Mouse (Mus musculus) C2C12 (cell line): ENCODE data around the gene Zfp266. TPM values are rescaled to one million over a fixed set of nuclear protein-coding genes. Genes with fewer than 3 reads are reported as not detected.

Experiments used
- H3K27me3 ChIP-seq: one replicate; pipeline ENCODE4 v1.6.1; 2011; ENCODE audit not compliant: control insufficient read depth, insufficient read depth, insufficient read length
- H3K36me3 ChIP-seq: one replicate; pipeline ENCODE4 v1.6.1; 2011; ENCODE audit not compliant: control insufficient read depth, insufficient read depth
- H3K4me3 ChIP-seq: one replicate; pipeline ENCODE4 v1.5.1; 2011; ENCODE audit warnings: mild to moderate bottlenecking, control low read depth; ENCODE audit not compliant: poor library complexity, insufficient read depth, severe bottlenecking
- H3K79me2 ChIP-seq: one replicate; pipeline ENCODE4 v1.6.1; 2011; ENCODE audit not compliant: control insufficient read depth, insufficient read depth
- H3K79me3 ChIP-seq: one replicate; pipeline ENCODE4 v1.6.1; 2011; ENCODE audit warnings: low read depth, control low read depth
- H3ac ChIP-seq: one replicate; pipeline ENCODE3; 2011; ENCODE audit warnings: low read depth; ENCODE audit not compliant: control insufficient read depth, insufficient read length
- CEBPB ChIP-seq: IDR thresholded peaks from one replicate; pipeline ENCODE4 v1.6.1; 2011; ENCODE audit warnings: low read depth, mild to moderate bottlenecking, control low read depth, moderate library complexity
- CTCF ChIP-seq: IDR thresholded peaks from one replicate; pipeline ENCODE4 v1.5.1; 2011; ENCODE audit not compliant: control insufficient read depth, insufficient read depth, insufficient read length
- FOSL1 ChIP-seq: IDR thresholded peaks from one replicate; pipeline ENCODE4 v1.8.0; 2011; ENCODE audit warnings: mild to moderate bottlenecking, low read length; ENCODE audit not compliant: poor library complexity, insufficient read depth, severe bottlenecking
- MAX ChIP-seq: IDR thresholded peaks from one replicate; pipeline ENCODE4 v1.6.1; 2011; ENCODE audit warnings: mild to moderate bottlenecking, control low read depth
- MYOD1 ChIP-seq: IDR thresholded peaks from one replicate; pipeline ENCODE4 v1.6.1; 2011; ENCODE audit warnings: low read depth; ENCODE audit not compliant: control insufficient read depth, insufficient read length
- MYOG ChIP-seq: IDR thresholded peaks from one replicate; pipeline ENCODE4 v1.6.1; 2011; ENCODE audit not compliant: control insufficient read depth, insufficient read length; ENCODE audit errors: extremely low read depth
- USF1 ChIP-seq: IDR thresholded peaks from one replicate; pipeline ENCODE4 v1.6.1; 2011; ENCODE audit warnings: low read depth, mild to moderate bottlenecking, control low read depth, moderate library complexity
- polyA plus RNA-seq: library from polyadenylated mRNA; unstranded; fragments of >200 nt; fragmentation: generic; extraction: Trizol; gene quantifications from one replicate; pipeline ENCODE4 v1.2.1, GENCODE M21; 2012; ENCODE audit warnings: missing spikeins

The Zfp266 gene
- polyA plus RNA-seq, 1 experiment = 7.5 TPM

GRCm38 (mm10) chr9:20489536-20489935 lies 31.7 kb downstream of the Zfp266 start:
- H3K79me2 ChIP-seq = peaks cover 46% of the 10 kb centered on the region
- H3K36me3 ChIP-seq = peaks cover 15% of the 10 kb centered on the region
- TF ChIP-seq CTCF = no peak
- TF ChIP-seq FOSL1 = no peak
- no peak for TF ChIP-seq USF1
- no peak for TF ChIP-seq MYOG
- no peak for TF ChIP-seq CEBPB
- TF ChIP-seq MYOD1 = no peak
- no peak for TF ChIP-seq MAX
- no peaks in the 10 kb centered on the region for H3K27me3 ChIP-seq
- no peak overlapping the region for H3K4me3 ChIP-seq
- H3K79me3 ChIP-seq = peaks cover 13% of the 10 kb centered on the region
- H3ac ChIP-seq = no peak overlapping the region

GRCm38 (mm10) chr9:20479396-20479795 lies 41.8 kb downstream of the Zfp266 start:
- H3K27me3 ChIP-seq = no peaks in the 10 kb centered on the region
- H3K36me3 ChIP-seq = peaks cover 31% of the 10 kb centered on the region
- no peak overlapping the region for H3ac ChIP-seq
- no peak overlapping the region for H3K4me3 ChIP-seq
- no peaks in the 10 kb centered on the region for H3K79me2 ChIP-seq
- TF ChIP-seq FOSL1 = no peak
- no peak for TF ChIP-seq CEBPB
- TF ChIP-seq MAX = no peak
- TF ChIP-seq USF1 = no peak
- no peak for TF ChIP-seq MYOD1
- TF ChIP-seq MYOG = no peak
- no peak for TF ChIP-seq CTCF
- H3K79me3 ChIP-seq = no peaks in the 10 kb centered on the region

- Histone ChIP-seq H3K27me3 (no peaks in the 10 kb centered on the region), H3K4me3 (no peak overlapping the region), H3K36me3 (peaks cover 45% of the 10 kb centered on the region), H3K79me3 (no peaks in the 10 kb centered on the region), H3K79me2 (no peaks in the 10 kb centered on the region), H3ac (no peak overlapping the region)
- no peak for TF ChIP-seq MYOD1
These were observed 44.6 kb downstream of the Zfp266 start for GRCm38 (mm10) chr9:20476632-20477031.

- H3K27me3 ChIP-seq = no peaks in the 10 kb centered on the region
- peaks cover 25% of the 10 kb centered on the region for H3K36me3 ChIP-seq
- H3ac ChIP-seq = no peak overlapping the region
- no peak overlapping the region for H3K4me3 ChIP-seq
- TF ChIP-seq MYOD1 = no peak
- TF ChIP-seq CTCF = peak; percentile 9
- no peaks in the 10 kb centered on the region for H3K79me3 ChIP-seq
- H3K79me2 ChIP-seq = no peaks in the 10 kb centered on the region
These were observed 54.3 kb downstream of the Zfp266 start for GRCm38 (mm10) chr9:20466761-20467442.

GRCm38 (mm10) chr9:20459377-20460317 lies 61.6 kb downstream of the Zfp266 start, which contains the start of gene Zfp26:
Zfp26 (minus strand) TSS chr9:20460162.
- H3K27me3 ChIP-seq = no peaks in the 10 kb centered on the region
- peaks cover 31% of the 10 kb centered on the region for H3K36me3 ChIP-seq

GRCm38 (mm10) chr9:20453647-20454046 lies 67.6 kb downstream of the Zfp266 start:
- Histone ChIP-seq H3ac (no peak overlapping the region), H3K4me3 (no peak overlapping the region), H3K79me2 (peaks cover 100% of the 10 kb centered on the region), H3K79me3 (peaks cover 84% of the 10 kb centered on the region), H3K27me3 (no peaks in the 10 kb centered on the region), H3K36me3 (peaks cover 46% of the 10 kb centered on the region)
- TF ChIP-seq CTCF (no peak), MYOD1 (no peak), FOSL1 (no peak), MAX (no peak), CEBPB (no peak), USF1 (no peak), MYOG (no peak)

More at GRCm38 (mm10) chr9:20459377-20460317, 61.6 kb downstream of the Zfp266 start, which contains the start of gene Zfp26:
- TF ChIP-seq MYOD1 (no peak), CTCF (no peak), MYOG (no peak), CEBPB (no peak), FOSL1 (no peak)
- Histone ChIP-seq H3K4me3 (peak within 1 kb of the TSS; percentile 54), H3K79me2 (peaks cover 51% of the 10 kb centered on the region), H3ac (peak within 1 kb of the TSS; percentile 49), H3K79me3 (peaks cover 46% of the 10 kb centered on the region)
